Mouse (Mus musculus): Measurements from ENCODE around the gene Isg20l2.

DNA sequence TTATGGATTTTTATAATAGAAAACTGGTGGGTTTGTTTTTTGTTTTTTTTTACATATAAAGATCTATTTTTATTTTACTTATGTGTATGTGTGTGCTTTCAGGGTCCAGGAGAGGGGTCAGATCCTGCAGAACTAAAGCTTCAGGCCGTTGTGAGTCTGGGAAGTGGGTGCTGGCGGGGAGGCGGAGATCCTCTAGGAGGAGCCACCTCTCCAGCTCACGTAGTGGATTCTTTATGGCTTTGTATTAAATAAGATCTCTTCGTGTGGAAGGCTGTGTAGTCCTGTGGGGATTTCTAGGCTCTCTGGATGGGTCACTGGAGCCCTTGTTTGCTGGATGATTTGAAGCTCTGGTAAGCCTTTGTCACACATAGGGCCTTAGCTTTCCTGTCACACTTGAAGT lies 10.5 kb downstream of the Isg20l2 start:
- TF ChIP-seq CTCF (IDR thresholded peaks at IDR 0.05; ENCODE audit: low read depth, low read length) (no peak), GATA1 (IDR thresholded peaks at IDR 0.05; ENCODE audit: borderline replicate concordance, low read length) (no peak), TAL1 (conservative IDR thresholded peaks at IDR 0.05; ENCODE audit: low read depth, low read length) (no peak), POLR2AphosphoS5 (IDR thresholded peaks at IDR 0.05; ENCODE audit: insufficient replicate concordance, low read depth, low read length) (no peak)

Data from G1E (cell line).